ENCODE assay signal across 8 mouse cellular contexts in genomic region chr11:87591526-87592353, GRCm38 (mm10). TPM values are rescaled to one million over a fixed set of nuclear protein-coding genes. Genes with fewer than 3 reads are reported as not detected.
DNase-seq lines count a peak whose midpoint lies in the region; ATAC-seq lines count a peak whose summit lies in the region.

Mtmr4 (plus strand) TSS chr11:87592162.

- under 1% methylated on average over 60 of the region's 61 CpGs for WGBS in hindbrain, embryonic 15.5 days
- under 1% methylated on average over 59 of the region's 61 CpGs for WGBS in macrophage (ENCODE audit: missing documents)

- H3K9ac ChIP-seq in hindbrain, embryonic 15.5 days, result peak within 1 kb of the TSS; percentile 87

- H3K4me2 ChIP-seq in hindbrain, embryonic 15.5 days, result peak within 1 kb of the TSS; percentile 90

- H3K9me3 ChIP-seq in hindbrain, embryonic 15.5 days, result no peaks in the 10 kb centered on the region

- DNase-seq in T-cell, adult 2 months (ENCODE audit: low spot score), result peak; percentile 100
- DNase-seq in cerebellum, postnatal 36 days, result peak; percentile 99 to 100
- DNase-seq in frontal cortex, postnatal 36 days (ENCODE audit: low spot score in 2 of 2), result peak; percentile 100
- peak; percentile 98 to 100 for DNase-seq in left cerebral cortex, adult 18-20 months (ENCODE audit: low spot score in 2 of 2)
- peak; percentile 100 for DNase-seq in right cerebral cortex, adult 18-20 months
- peak; percentile 96 for DNase-seq in urinary bladder, postnatal 10 days (ENCODE audit: low spot score)

- peaks cover 58% of the 10 kb centered on the region for H3K4me1 ChIP-seq in hindbrain, embryonic 15.5 days (replicated peaks)

- peaks cover 18% of the 10 kb centered on the region; the same call in 1 of the 2 replicates for H3K79me2 ChIP-seq in macrophage (ENCODE audit: inconsistent target)

- H3K27me3 ChIP-seq in hindbrain, embryonic 15.5 days, result no peaks in the 10 kb centered on the region

- ATAC-seq in hindbrain, embryonic 15.5 days (ENCODE audit: low FRiP score, low read depth), result peak; percentile 98

- H3K27ac ChIP-seq in hindbrain, embryonic 15.5 days (replicated peaks), result peak within 1 kb of the TSS; percentile 93
- H3K27ac ChIP-seq in macrophage, result peak within 1 kb of the TSS; percentile 88

- H3K4me3 ChIP-seq in hindbrain, embryonic 15.5 days, result peak within 1 kb of the TSS; percentile 73
- H3K4me3 ChIP-seq in macrophage (ENCODE audit: inconsistent target), result peak within 1 kb of the TSS; percentile 94

- H3K36me3 ChIP-seq in hindbrain, embryonic 15.5 days, result no peaks in the 10 kb centered on the region
- peaks cover 8% of the 10 kb centered on the region; the same call in 1 of the 2 replicates for H3K36me3 ChIP-seq in macrophage (ENCODE audit: inconsistent target)

RNA-seq across cellular contexts. Expression of gene Mtmr4, which starts in this region (rescaled TPM):
- 50.1 and 50.7 TPM in 2 replicates for polyA plus RNA-seq in hindbrain, embryonic 15.5 days (2015; fragmentation: Nextera tagmentation; extraction: Ambion mirVana)
- 100 to 1,000 TPM in 1 of 2 experiments, 10 to 100 TPM in 1; 93.9 to 101 TPM for total RNA-seq in left cerebral cortex, adult 18-20 months (2021)
- 10 to 100 TPM in 17 of 26 experiments, 1 to 10 TPM in 9; 3.9 to 30.3 (median 19.1) TPM for total RNA-seq in macrophage (2018; cell fraction: chromatin; rRNA removed)
- 10 to 100 TPM in 21 of 26 experiments, 1 to 10 TPM in 5; 4.1 to 22.7 (median 17.4) TPM for total RNA-seq in macrophage (2018; cell fraction: cytosol; rRNA removed)
- total RNA-seq in macrophage (2018; cell fraction: nucleus; rRNA removed), result 10 to 100 TPM in 21 of 26 experiments, 1 to 10 TPM in 5; 5.0 to 31.2 (median 17.5) TPM
- 9.4 to 13.5 TPM (median 12.0 TPM) in 3 replicates for polyA plus RNA-seq in macrophage (2018)

Comparison
In these comparisons a context has a peak if more than half of its experiments do, and no peak if none do; other contexts are left out.
1. Peak in every context shown above with its lines: DNase-seq, ATAC-seq, H3K4me3 ChIP-seq and H3K27ac ChIP-seq.